Mouse (Mus musculus) gastrocnemius, adult 8-10 months (tissue): Measurements from ENCODE around the gene Bbs5. TPM values are rescaled to one million over a fixed set of nuclear protein-coding genes. Genes with fewer than 3 reads are reported as not detected.

Experiments
- total RNA-seq, 4 experiments: library from RNA; stranded (reverse); gene quantifications; 2 replicates each; pipeline ENCODE4 v1.2.4; 2022

Bbs5 gene
- total RNA-seq, 4 experiments from 2014 or later, result 2.9 to 3.4 (median 3.2) TPM

Other genes with a start within 250 kb of the Bbs5 start
- not detected for gene Lrp2, start 61.1 kb upstream of the Bbs5 start, total RNA-seq
- gene Klhl41, start 22.9 kb downstream of the Bbs5 start, total RNA-seq, result 100 to 1,000 TPM; 595 to 639 (median 634) TPM
- gene Fastkd1, start 66.3 kb downstream of the Bbs5 start, total RNA-seq, result 10 to 100 TPM; 12.4 to 19.4 (median 14.5) TPM
- gene Ppig, start 75.4 kb downstream of the Bbs5 start, total RNA-seq, result 10 to 100 TPM; 27.8 to 38.6 (median 29.7) TPM
- gene Ccdc173, start 142.4 kb downstream of the Bbs5 start, total RNA-seq, result under 1 TPM; 0.27 to 0.49 (median 0.37) TPM
- gene Phospho2, start 142.5 kb downstream of the Bbs5 start, total RNA-seq, result 10 to 100 TPM; 17.4 to 22.6 (median 20.3) TPM
- gene Klhl23, start 174.8 kb downstream of the Bbs5 start, total RNA-seq, result 10 to 100 TPM in 2 of 4 experiments, 1 to 10 TPM in 2; 6.8 to 14.0 (median 10.0) TPM
- gene Ssb, start 214.4 kb downstream of the Bbs5 start, total RNA-seq, result 10 to 100 TPM; 38.7 to 51.8 (median 45.2) TPM
- 10 to 100 TPM; 14.8 to 20.1 (median 16.6) TPM for gene Mettl5, start 238.4 kb downstream of the Bbs5 start, total RNA-seq